Mouse (Mus musculus) embryonic facial prominence, embryonic 14.5 days (tissue): ENCODE measurements around the gene Dlx6. TPM values are rescaled to one million over a fixed set of nuclear protein-coding genes. Genes with fewer than 3 reads are reported as not detected.

Experiments used
- ATAC-seq: fragments of 200-750 bp; cut with Nextera tagmentation; 2 replicates; pipeline ENCODE4 v1.8.0; 2017; ENCODE audit warnings: low read depth, moderate number of reproducible peaks, moderate TSS enrichment
- DNase-seq: peaks from one replicate; pipeline ENCODE4 v3.0.0-alpha.2; 2015; ENCODE audit warnings: low spot score
- H3K27ac ChIP-seq: fragments of 300-500 bp; sonication (generic); replicated peaks from 2 replicates; pipeline ENCODE4 v1.5.1; 2014; ENCODE audit warnings: low read depth, mild to moderate bottlenecking, low read length, moderate library complexity
- H3K27me3 ChIP-seq: fragments of 300-500 bp; sonication (generic); replicated peaks from 2 replicates; pipeline ENCODE4 v1.6.1; 2014; ENCODE audit warnings: low read length; ENCODE audit not compliant: control insufficient read depth, insufficient read depth
- H3K36me3 ChIP-seq: fragments of 300-500 bp; sonication (generic); 2 replicates; pipeline ENCODE4 v1.6.1; 2014; ENCODE audit warnings: low read length, mixed read lengths; ENCODE audit not compliant: control insufficient read depth, insufficient read depth
- H3K4me1 ChIP-seq: fragments of 300-500 bp; sonication (generic); 2 replicates; pipeline ENCODE4 v1.6.1; 2014; ENCODE audit warnings: antibody characterized with exemption, low read length; ENCODE audit not compliant: control insufficient read depth, insufficient read depth
- H3K4me2 ChIP-seq: fragments of 300-500 bp; sonication (generic); 2 replicates; pipeline ENCODE4 v1.6.1; 2014; ENCODE audit warnings: low read depth, mild to moderate bottlenecking, low read length, moderate library complexity, mixed read lengths
- H3K4me3 ChIP-seq: fragments of 300-500 bp; sonication (generic); 2 replicates; pipeline ENCODE4 v1.5.1; 2014; ENCODE audit warnings: low read depth, mild to moderate bottlenecking, low read length
- H3K9ac ChIP-seq: fragments of 300-500 bp; sonication (generic); 2 replicates; pipeline ENCODE4 v1.6.1; 2014; ENCODE audit warnings: low read depth, mild to moderate bottlenecking, low read length, moderate library complexity, mixed read lengths
- H3K9me3 ChIP-seq: fragments of 300-500 bp; sonication (generic); 2 replicates; pipeline ENCODE4 v1.6.1; 2016; ENCODE audit warnings: low read length; ENCODE audit not compliant: control insufficient read depth
- WGBS: fragments of 180-500 bp; shearing (Covaris S2); extraction: QIAGEN DNeasy Blood & Tissue Kit; methylation state at CpG from one replicate; pipeline ENCODE4 v1.1.7; 2014; 5-methylcytosine and 5-hydroxymethylcytosine counted together
- polyA plus RNA-seq: library from polyadenylated mRNA; unstranded; fragments of >200 nt; fragmentation: Nextera tagmentation; extraction: Ambion mirVana; gene quantifications from 2 replicates; pipeline ENCODE4 v1.2.1, GENCODE M21; 2014

The Dlx6 gene
- polyA plus RNA-seq, 1 experiment from 2014 or later = 2.8 TPM

DNA sequence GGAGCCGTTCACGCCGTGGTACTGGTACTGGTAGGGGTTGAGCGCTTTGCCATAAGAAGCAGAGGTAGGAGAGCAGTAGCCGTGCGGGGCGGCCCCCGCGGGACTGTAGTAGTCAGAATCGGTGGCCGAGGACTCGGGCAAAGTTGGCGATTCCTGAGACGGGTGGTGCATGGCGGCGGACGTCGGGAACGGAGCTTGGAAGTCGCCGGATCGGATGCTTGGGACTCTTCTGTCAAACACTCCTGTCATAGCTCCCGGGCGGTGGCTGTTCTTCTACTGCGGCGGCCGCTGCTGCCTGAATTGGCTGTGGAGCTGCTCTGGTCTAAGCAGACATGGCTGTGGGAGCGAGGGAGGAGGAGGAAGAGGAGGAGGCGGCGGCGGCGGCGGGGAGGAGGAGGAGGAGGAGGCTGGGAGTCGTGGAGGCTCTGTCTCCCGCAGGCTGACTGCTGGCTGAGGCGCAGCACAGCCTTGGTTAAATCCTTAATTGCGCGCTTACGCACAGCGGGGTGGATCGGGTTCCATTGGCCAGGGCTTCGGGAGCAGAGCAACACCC lies 18.6 kb downstream of the Dlx6 start, which contains the start of gene Dlx5:
TSS of gene Dlx5 (minus strand) at position 448 of the 553 bp plus-strand sequence.
- Histone ChIP-seq H3K27ac (peak within 1 kb of the TSS; percentile 88), H3K36me3 (peaks cover 4% of the 10 kb centered on the region; the same call in 1 of the 2 replicates), H3K4me1 (peaks cover 5% of the 10 kb centered on the region; the same call in 1 of the 2 replicates), H3K4me3 (peak within 1 kb of the TSS; percentile 69), H3K9me3 (no peaks in the 10 kb centered on the region), H3K4me2 (peak within 1 kb of the TSS; percentile 74), H3K27me3 (peaks cover 59% of the 10 kb centered on the region), H3K9ac (peak within 1 kb of the TSS; percentile 91)
- under 1% methylated on average over 24 of the region's 42 CpGs for WGBS
- DNase-seq (peak; percentile 97), ATAC-seq (peak; percentile 95)

DNA sequence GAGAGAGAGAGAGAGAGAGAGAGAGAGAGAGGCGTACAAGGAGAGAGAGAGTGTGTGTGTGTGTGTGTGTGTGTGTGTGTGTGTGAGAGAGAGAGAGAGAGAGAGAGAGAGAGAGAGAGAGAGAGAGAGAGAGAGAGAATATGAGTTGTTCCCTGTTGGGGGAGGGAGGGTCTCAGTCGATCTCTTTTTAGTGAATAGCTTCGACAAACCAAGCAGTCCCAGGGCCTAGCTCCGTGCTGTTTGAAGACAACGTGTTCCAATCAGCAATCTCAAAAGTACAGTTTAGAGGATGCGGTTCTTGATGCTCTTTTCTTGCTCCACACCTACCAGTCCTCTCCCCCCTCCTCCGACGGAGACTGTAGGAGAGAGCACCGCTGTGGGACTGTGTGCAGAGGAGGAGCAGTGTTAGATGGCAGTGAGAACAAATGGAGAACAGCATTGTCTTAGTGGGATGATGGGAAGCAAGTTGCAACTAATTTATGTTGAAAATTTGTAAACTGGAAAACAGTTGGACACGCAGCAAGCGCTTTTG lies 19.2 kb downstream of the Dlx6 start:
- Histone ChIP-seq H3K4me3 (peak overlapping the region; percentile 69), H3K4me1 (peaks cover 5% of the 10 kb centered on the region; the same call in 1 of the 2 replicates), H3K27ac (peak overlapping the region; percentile 88), H3K9ac (peak overlapping the region; percentile 91), H3K36me3 (peaks cover 4% of the 10 kb centered on the region; the same call in 1 of the 2 replicates), H3K4me2 (peak overlapping the region; percentile 74), H3K27me3 (peaks cover 54% of the 10 kb centered on the region), H3K9me3 (no peaks in the 10 kb centered on the region)
- ATAC-seq (peak; percentile 38), DNase-seq (peak; percentile 57)
- WGBS = 8% methylated on average over 10 of the region's 11 CpGs

DNA sequence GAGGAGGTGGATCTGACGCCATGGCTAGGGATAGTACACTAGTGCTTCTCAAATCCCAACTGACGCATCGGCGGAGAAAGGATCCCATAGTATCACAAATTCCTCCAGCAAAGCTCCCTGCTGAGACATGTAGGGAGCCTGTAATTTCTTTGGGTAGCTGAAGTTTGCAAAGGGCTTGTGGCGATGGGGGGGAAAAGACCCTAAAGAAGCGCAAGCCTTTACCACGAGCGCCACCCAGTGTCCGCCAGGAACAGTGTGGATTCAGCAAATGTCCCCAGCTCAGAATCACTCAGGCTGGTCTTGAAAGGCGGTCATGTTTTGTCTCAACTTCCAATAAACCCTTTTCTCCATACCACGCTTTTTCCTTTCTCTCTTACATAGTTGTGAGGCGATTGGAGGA lies 21.8 kb downstream of the Dlx6 start:
- Histone ChIP-seq H3K9me3 (no peaks in the 10 kb centered on the region), H3K4me2 (peak overlapping the region; percentile 8; the same call in 1 of the 2 replicates), H3K36me3 (no peaks in the 10 kb centered on the region), H3K27me3 (peaks cover 33% of the 10 kb centered on the region), H3K27ac (no peak overlapping the region), H3K4me1 (peaks cover 5% of the 10 kb centered on the region; the same call in 1 of the 2 replicates), H3K9ac (no peak overlapping the region), H3K4me3 (no peak overlapping the region)
- ATAC-seq (no peak; the same call in 1 of the 2 replicates), DNase-seq (peak; percentile 92)
- WGBS = 3% methylated on average over 12 of the region's 12 CpGs

DNA sequence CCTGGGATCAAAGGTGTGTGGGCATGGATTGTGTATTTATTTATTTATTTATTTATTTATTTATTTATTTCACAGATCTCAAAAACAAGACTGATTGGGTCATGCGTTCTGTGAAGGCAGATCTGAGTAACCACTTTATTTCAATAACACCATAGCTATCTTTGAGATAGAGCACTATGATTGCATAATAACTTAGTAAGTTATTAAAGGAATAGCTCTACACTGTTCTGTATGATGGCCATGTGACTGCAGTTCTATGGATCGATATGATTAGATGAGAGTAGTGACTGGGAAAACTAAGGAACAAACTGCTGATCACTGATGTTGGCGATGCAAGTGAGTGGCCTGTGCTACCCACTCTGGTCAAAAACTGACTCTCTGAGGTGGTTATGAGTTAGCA lies 23.1 kb downstream of the Dlx6 start:
- 75% methylated on average over 3 of the region's 3 CpGs for WGBS
- H3K4me3 ChIP-seq = no peak overlapping the region
- no peak overlapping the region for H3K9ac ChIP-seq
- H3K4me1 ChIP-seq = peaks cover 2% of the 10 kb centered on the region; the same call in 1 of the 2 replicates
- DNase-seq (no peak), ATAC-seq (no peak)
- H3K27ac ChIP-seq = no peak overlapping the region
- H3K9me3 ChIP-seq = no peaks in the 10 kb centered on the region
- peaks cover 21% of the 10 kb centered on the region for H3K27me3 ChIP-seq
- H3K36me3 ChIP-seq = no peaks in the 10 kb centered on the region
- no peak overlapping the region for H3K4me2 ChIP-seq

DNA sequence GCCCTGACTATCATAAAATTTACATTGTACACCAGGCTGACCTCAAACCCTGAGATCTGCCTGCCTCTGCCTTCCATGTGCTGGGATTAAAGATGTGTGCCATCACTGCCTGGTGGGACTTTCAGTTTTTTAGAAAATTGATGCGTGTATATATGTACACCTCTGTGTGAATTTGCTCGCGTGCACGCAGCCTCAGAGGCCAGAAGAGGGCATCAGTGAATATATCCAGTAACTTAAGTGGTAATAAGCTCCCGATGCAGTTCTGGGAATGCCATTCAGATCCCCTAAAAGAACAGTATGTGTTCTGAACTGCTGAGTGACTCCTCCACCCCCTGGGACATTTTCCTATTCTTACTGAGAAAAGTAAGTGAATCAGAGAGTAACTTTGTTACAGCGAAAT lies 26.9 kb downstream of the Dlx6 start:
- Histone ChIP-seq H3K4me1 (no peaks in the 10 kb centered on the region), H3K27me3 (no peaks in the 10 kb centered on the region; the same call in 1 of the 2 replicates), H3K9me3 (no peaks in the 10 kb centered on the region), H3K27ac (no peak overlapping the region), H3K4me2 (no peak overlapping the region), H3K4me3 (no peak overlapping the region), H3K36me3 (no peaks in the 10 kb centered on the region), H3K9ac (no peak overlapping the region)
- ATAC-seq (no peak), DNase-seq (peak; percentile 4)
- WGBS = 64% methylated on average over 6 of the region's 6 CpGs

DNA sequence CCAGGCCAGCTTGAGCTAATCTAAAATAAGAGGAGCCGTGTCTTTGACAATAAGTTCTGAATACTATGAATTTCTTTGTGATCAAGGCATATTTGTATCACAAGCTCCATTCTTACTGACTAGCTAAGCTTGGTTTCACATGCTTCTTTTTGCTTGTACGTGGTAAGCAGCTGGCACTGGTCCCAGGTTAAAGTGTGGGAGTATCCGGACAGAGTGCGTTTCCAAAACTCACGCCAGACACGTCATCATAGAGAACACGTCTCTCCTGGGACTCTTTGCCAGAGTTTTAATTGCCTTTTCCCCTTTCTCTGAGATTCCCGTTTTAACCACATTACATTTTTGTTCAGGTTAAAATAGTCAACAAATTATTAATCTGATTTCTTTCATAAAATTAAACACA lies 46.5 kb downstream of the Dlx6 start:
- Histone ChIP-seq H3K27ac (no peak overlapping the region), H3K27me3 (no peaks in the 10 kb centered on the region), H3K4me2 (no peak overlapping the region), H3K4me1 (peaks cover 6% of the 10 kb centered on the region; the same call in 1 of the 2 replicates), H3K9ac (no peak overlapping the region), H3K36me3 (no peaks in the 10 kb centered on the region), H3K9me3 (no peaks in the 10 kb centered on the region), H3K4me3 (no peak overlapping the region)
- ATAC-seq (no peak), DNase-seq (peak; percentile 68)
- WGBS = 55% methylated on average over 8 of the region's 8 CpGs

DNA sequence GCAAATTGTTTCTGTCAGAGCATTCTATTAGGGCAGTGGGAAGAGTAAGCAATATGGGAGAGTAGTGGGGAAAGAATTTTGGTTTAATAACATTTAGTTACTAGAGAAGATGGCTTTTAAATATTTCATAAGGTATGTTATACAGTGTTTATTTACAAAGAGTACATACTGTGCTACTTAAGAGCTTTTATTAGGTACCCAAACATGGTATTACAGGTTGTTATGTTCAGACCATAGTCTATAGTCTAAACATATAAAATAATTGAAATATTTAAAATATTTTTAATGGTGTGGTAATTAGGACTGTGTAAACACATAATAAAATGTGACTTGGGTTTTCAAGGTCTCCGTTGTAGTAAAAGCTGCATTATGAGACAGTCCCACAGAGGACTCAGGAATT lies 51.2 kb downstream of the Dlx6 start:
- H3K27me3 ChIP-seq = no peaks in the 10 kb centered on the region
- peaks cover 4% of the 10 kb centered on the region; the same call in 1 of the 2 replicates for H3K4me1 ChIP-seq
- whole genome bisulfite sequencing = 78% methylated on average over 1 of the region's 1 CpGs
- no peak overlapping the region for H3K4me2 ChIP-seq
- H3K4me3 ChIP-seq = no peak overlapping the region
- H3K27ac ChIP-seq = no peak overlapping the region
- no peak for DNase-seq
- no peaks in the 10 kb centered on the region for H3K36me3 ChIP-seq
- H3K9me3 ChIP-seq = no peaks in the 10 kb centered on the region
- H3K9ac ChIP-seq = no peak overlapping the region
- no peak for ATAC-seq

DNA sequence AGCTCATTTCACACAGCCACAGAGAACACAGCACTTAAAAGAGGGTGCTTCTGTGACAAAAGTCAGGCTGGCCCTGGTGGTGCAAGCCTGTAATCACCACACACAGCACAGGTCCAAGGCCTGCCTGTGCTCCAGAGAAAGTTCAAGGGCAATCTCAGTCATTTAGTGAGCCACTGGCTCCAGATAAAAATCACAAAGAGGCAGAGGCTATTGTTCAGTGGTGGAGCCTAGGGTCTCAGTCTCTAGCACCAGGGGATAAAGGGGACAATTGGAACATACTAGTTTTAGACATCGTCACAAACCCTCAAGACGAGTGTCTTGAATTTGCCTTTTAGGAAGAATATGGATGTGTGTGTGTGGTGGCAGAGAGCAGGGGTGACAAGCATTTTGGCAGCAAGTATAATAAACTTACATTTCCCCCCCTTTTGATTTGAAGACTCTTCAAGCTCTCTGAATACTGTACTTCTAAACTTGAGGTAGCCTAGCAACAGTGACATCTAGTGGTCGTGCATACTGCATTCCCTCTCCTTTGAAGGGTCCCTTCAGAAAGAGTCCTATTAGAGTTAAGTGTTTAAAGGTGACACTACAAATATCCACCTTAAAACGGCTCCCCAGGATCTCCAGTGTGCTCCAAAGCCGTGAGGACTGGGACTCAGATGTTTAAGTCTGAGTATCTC lies 51.9 kb downstream of the Dlx6 start:
- 32% methylated on average over 5 of the region's 5 CpGs for WGBS
- H3K9ac ChIP-seq = no peak overlapping the region
- H3K27ac ChIP-seq = no peak overlapping the region
- peak; percentile 75 for DNase-seq
- no peak overlapping the region for H3K4me3 ChIP-seq
- no peaks in the 10 kb centered on the region for H3K36me3 ChIP-seq
- no peaks in the 10 kb centered on the region for H3K4me1 ChIP-seq
- no peaks in the 10 kb centered on the region for H3K27me3 ChIP-seq
- H3K9me3 ChIP-seq = no peaks in the 10 kb centered on the region
- H3K4me2 ChIP-seq = no peak overlapping the region
- peak; percentile 79; the same call in 1 of the 2 replicates for ATAC-seq
